Mouse (Mus musculus): ENCODE data around the gene Tsga13.

Gene Tsga13

GRCm38 (mm10) chr6:30915473-30915872 is at the start of gene Tsga13:
Gene Tsga13 (minus strand): TSS chr6:30915573.
- no peak for DNase-seq

GRCm38 (mm10) chr6:30958736-30959540 is 43.6 kb upstream of the Tsga13 start, which contains the start of gene Klf14:
Gene Klf14 (minus strand): TSS chr6:30959078.
- no peak for DNase-seq

DNA sequence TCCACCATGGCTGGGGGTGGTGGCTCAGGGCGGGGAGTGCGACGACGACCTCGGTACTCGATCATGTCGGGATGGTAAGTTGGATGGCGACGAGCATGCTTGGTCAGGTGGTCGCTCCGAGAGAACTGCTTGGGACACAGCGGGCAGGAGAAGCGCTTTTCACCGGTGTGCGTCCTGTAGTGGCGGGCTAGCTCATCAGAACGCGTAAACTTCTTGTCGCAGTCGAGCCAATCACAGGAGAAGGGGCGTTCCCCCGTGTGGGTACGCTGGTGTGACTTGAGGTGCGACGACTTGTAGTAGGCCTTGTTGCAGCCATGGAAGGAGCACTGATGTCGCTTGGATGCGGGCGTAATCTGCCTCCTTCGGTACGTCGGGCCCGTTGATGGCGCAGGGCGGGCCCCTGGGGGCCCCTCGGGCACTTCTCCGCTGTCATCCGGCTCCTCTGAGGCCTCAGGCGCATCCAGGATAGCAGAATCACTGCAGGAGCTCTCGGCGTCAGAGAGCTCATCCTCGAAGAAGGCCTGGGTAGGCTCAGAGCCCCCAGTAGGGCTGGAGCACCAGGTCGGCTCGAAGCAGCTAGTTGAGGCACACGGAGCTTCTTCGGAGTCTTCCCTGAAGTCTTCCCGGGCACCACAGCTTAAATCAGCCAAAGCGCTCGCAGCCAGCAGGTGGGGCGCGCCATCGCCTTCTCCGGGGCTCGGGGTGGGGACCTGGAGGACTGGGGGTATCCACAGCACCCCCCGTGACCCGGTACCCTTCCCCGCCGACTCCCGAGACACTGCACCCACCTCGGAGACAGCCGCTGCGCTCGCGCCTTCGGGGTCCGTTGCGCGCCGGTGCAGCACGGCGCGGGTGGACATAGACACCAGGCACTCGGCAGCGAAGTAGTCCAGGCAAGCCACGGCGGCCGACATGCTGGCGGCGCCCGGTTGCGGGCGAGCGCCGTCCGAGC is 42.7 kb upstream of the Tsga13 start:
- peak; percentile 3 for DNase-seq

- DNase-seq = no peak
These were observed 23.9 kb upstream of the Tsga13 start for GRCm38 (mm10) chr6:30939264-30939663.

- DNase-seq = no peak
These were observed 7.4 kb upstream of the Tsga13 start for GRCm38 (mm10) chr6:30922821-30923220.

- no peak for DNase-seq
These were observed 6.5 kb upstream of the Tsga13 start for GRCm38 (mm10) chr6:30921826-30922225.

- no peak for DNase-seq
These were observed 5.7 kb upstream of the Tsga13 start for GRCm38 (mm10) chr6:30920834-30921675.

DNA sequence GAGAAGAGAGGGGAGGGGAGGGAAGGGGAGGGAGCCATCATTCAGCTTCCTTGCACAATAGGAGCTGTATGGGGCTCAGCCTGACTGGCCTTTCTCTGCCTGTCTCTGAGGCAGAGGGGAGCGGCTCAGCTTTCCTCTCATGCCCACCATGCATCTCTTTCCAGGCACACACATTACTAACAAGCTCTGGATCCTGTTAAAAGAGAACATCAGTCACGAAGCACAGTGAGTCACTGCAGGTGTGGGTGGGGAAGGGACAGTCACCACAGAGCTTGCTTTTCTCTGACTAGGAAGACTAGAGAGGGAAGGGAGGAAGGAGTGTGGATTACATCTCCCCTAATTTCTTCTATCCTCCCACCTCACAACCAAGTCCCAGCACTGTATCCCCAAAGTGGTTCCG is 7.4 kb downstream of the Tsga13 start:
- DNase-seq = no peak

- no peak for DNase-seq
These were observed 10.5 kb downstream of the Tsga13 start for GRCm38 (mm10) chr6:30904911-30905310.

- no peak for DNase-seq
These were observed 11.3 kb downstream of the Tsga13 start for GRCm38 (mm10) chr6:30904033-30904432.

GRCm38 (mm10) chr6:30897520-30897919 is 17.9 kb downstream of the Tsga13 start:
- no peak for DNase-seq

GRCm38 (mm10) chr6:30896986-30897327 is 18.4 kb downstream of the Tsga13 start:
- DNase-seq = no peak

- peak; percentile 98 for DNase-seq
These were observed 19.0 kb downstream of the Tsga13 start, which contains the start of gene Copg2 for GRCm38 (mm10) chr6:30896195-30896985. Gene Copg2 (minus strand): TSS chr6:30896794.

DNA sequence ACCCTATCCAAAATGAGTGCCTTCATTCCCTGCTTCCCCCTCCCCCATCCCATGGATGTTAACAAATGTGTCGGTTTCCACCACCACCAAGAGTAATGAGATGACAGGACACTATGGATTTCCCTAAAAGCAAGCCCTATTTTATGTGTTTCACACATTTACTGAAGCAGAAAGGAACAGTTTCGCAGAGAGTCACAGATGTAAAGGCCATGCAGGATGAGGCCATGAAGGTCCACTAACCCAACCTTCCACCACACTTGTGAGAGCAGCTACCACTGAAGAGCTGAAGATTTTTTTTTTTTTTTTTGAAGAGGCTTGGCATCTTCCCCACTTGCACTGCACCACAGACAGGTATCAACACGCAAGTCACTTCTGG is 19.6 kb downstream of the Tsga13 start:
- DNase-seq = peak; percentile 21

- no peak for DNase-seq
These were observed 22.3 kb downstream of the Tsga13 start for GRCm38 (mm10) chr6:30893081-30893480.

- no peak for DNase-seq
These were observed 23.6 kb downstream of the Tsga13 start for GRCm38 (mm10) chr6:30891761-30892160.

DNA sequence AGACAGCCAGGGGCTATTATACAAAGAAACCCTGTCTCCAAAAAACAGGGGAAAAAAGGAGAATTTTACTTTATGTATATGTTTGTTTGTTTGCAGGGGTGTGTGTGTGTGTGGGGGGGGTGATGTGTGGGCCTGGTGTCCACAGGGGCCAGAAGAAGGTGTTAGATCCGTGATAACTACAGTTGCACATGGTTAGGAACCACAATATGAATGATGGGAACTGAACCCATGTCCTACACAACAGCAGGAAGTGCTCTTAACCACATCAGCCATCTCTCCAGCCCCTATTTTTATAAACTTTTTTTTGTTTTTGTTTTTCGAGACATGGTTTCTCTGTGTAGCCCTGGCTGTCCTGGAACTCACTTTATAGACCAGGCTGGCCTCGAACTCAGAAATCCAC is 30.5 kb downstream of the Tsga13 start:
- no peak for DNase-seq

- DNase-seq = no peak
These were observed 31.9 kb downstream of the Tsga13 start for GRCm38 (mm10) chr6:30883491-30883890.

DNA sequence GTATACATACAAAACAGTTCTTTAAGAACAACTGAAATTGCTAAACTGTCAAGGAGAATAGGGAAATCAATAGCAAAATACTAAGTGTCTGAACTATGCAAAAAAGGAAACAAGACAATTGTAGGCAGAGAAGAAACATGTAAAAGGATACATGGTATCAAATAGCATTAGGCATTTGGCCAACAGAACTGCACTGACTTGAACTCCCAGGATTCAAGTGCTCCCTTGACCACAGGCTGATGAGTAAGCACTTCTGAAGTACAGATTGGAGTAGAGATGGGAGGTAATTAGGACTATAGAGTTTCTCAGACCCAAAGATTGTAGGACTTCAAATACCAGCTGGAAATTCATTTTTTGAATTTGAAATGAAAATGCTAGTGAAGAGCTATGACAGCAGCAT is 38.7 kb downstream of the Tsga13 start:
- no peak for DNase-seq

GRCm38 (mm10) chr6:30866501-30866900 is 48.9 kb downstream of the Tsga13 start:
- no peak for DNase-seq

- no peak for DNase-seq
These were observed 50.2 kb downstream of the Tsga13 start for GRCm38 (mm10) chr6:30865031-30865678.

All from thymus, postnatal 14 days (tissue).